Mouse (Mus musculus) forebrain, embryonic 15.5 days (tissue): ENCODE data around the gene Pde3a. TPM values are rescaled to one million over a fixed set of nuclear protein-coding genes. Genes with fewer than 3 reads are reported as not detected.

Experiments used
- ATAC-seq: fragments of 200-750 bp; cut with Nextera tagmentation; replicated peaks from 2 replicates; pipeline ENCODE4 v1.8.0; 2017; ENCODE audit warnings: mild to moderate bottlenecking, moderate TSS enrichment, moderate library complexity
- H3K27ac ChIP-seq: fragments of 300-500 bp; sonication (generic); replicated peaks from 2 replicates; pipeline ENCODE4 v1.5.1; 2015; ENCODE audit warnings: mild to moderate bottlenecking, inconsistent platforms
- H3K27me3 ChIP-seq: fragments of 300-500 bp; sonication (generic); 2 replicates; pipeline ENCODE4 v1.6.1; 2015; ENCODE audit warnings: inconsistent platforms
- H3K36me3 ChIP-seq: fragments of 300-500 bp; sonication (generic); 2 replicates; pipeline ENCODE4 v1.6.1; 2015; ENCODE audit warnings: mild to moderate bottlenecking, inconsistent platforms
- H3K4me1 ChIP-seq: fragments of 300-500 bp; sonication (generic); 2 replicates; pipeline ENCODE4 v1.6.1; 2015; ENCODE audit warnings: inconsistent platforms
- H3K4me2 ChIP-seq: fragments of 300-500 bp; sonication (generic); replicated peaks from 2 replicates; pipeline ENCODE4 v1.6.1; 2015; ENCODE audit warnings: mild to moderate bottlenecking, inconsistent platforms
- H3K4me3 ChIP-seq: fragments of 300-500 bp; sonication (generic); 2 replicates; pipeline ENCODE4 v1.5.1; 2015; ENCODE audit warnings: mild to moderate bottlenecking, inconsistent platforms
- H3K9ac ChIP-seq: fragments of 300-500 bp; sonication (generic); replicated peaks from 2 replicates; pipeline ENCODE4 v1.6.1; 2015; ENCODE audit warnings: mild to moderate bottlenecking, inconsistent platforms
- H3K9me3 ChIP-seq: fragments of 300-500 bp; sonication (generic); 2 replicates; pipeline ENCODE4 v1.6.1; 2016; ENCODE audit warnings: inconsistent platforms
- WGBS: fragments of 180-500 bp; shearing (Covaris S2); methylation state at CpG from one replicate; pipeline ENCODE4 v1.1.7; 2015; ENCODE audit warnings: mixed read lengths; 5-methylcytosine and 5-hydroxymethylcytosine counted together
- polyA plus RNA-seq: library from polyadenylated mRNA; unstranded; fragments of >200 nt; fragmentation: Nextera tagmentation; extraction: Ambion mirVana; gene quantifications from 2 replicates; pipeline ENCODE4 v1.2.1, GENCODE M21; 2015

The Pde3a gene
- polyA plus RNA-seq, 1 experiment from 2014 or later, result 1.7 TPM

- H3K9ac ChIP-seq, result no peak overlapping the region
- ATAC-seq, result no peak
- H3K27ac ChIP-seq, result no peak overlapping the region
- no peaks in the 10 kb centered on the region for H3K27me3 ChIP-seq
- 74% methylated on average over 1 of the region's 1 CpGs for WGBS
- H3K4me1 ChIP-seq, result no peaks in the 10 kb centered on the region
- H3K4me3 ChIP-seq, result no peak overlapping the region
- H3K36me3 ChIP-seq, result no peaks in the 10 kb centered on the region
- H3K9me3 ChIP-seq, result no peaks in the 10 kb centered on the region
- H3K4me2 ChIP-seq, result no peak overlapping the region
These were observed 86.8 kb downstream of the Pde3a start for GRCm38 (mm10) chr6:141335878-141336277.

GRCm38 (mm10) chr6:141336438-141336837, 87.4 kb downstream of the Pde3a start:
- H3K9me3 ChIP-seq, result no peaks in the 10 kb centered on the region
- ATAC-seq, result no peak
- H3K4me1 ChIP-seq, result no peaks in the 10 kb centered on the region
- WGBS, result 84% methylated on average over 4 of the region's 4 CpGs
- no peak overlapping the region for H3K4me3 ChIP-seq
- no peak overlapping the region for H3K9ac ChIP-seq
- H3K27me3 ChIP-seq, result no peaks in the 10 kb centered on the region
- H3K4me2 ChIP-seq, result no peak overlapping the region
- H3K36me3 ChIP-seq, result no peaks in the 10 kb centered on the region
- H3K27ac ChIP-seq, result no peak overlapping the region

- H3K4me3 ChIP-seq, result no peak overlapping the region
- ATAC-seq, result no peak
- H3K9me3 ChIP-seq, result no peaks in the 10 kb centered on the region
- no peak overlapping the region for H3K4me2 ChIP-seq
- no peaks in the 10 kb centered on the region for H3K27me3 ChIP-seq
- H3K27ac ChIP-seq, result no peak overlapping the region
- 56% methylated on average over 8 of the region's 8 CpGs for WGBS
- H3K9ac ChIP-seq, result no peak overlapping the region
- H3K4me1 ChIP-seq, result no peaks in the 10 kb centered on the region
- no peaks in the 10 kb centered on the region for H3K36me3 ChIP-seq
These were observed 88.6 kb downstream of the Pde3a start for GRCm38 (mm10) chr6:141337673-141338072.

- no peak for ATAC-seq
- Histone ChIP-seq H3K27me3 (no peaks in the 10 kb centered on the region), H3K4me1 (no peaks in the 10 kb centered on the region), H3K4me3 (no peak overlapping the region), H3K9me3 (no peaks in the 10 kb centered on the region), H3K36me3 (no peaks in the 10 kb centered on the region), H3K27ac (no peak overlapping the region), H3K4me2 (no peak overlapping the region), H3K9ac (no peak overlapping the region)
- 82% methylated on average over 2 of the region's 2 CpGs for WGBS
These were observed 92.3 kb downstream of the Pde3a start for GRCm38 (mm10) chr6:141341385-141341784.

- H3K36me3 ChIP-seq, result no peaks in the 10 kb centered on the region
- no peak overlapping the region for H3K9ac ChIP-seq
- H3K27ac ChIP-seq, result no peak overlapping the region
- no peak overlapping the region for H3K4me2 ChIP-seq
- no peaks in the 10 kb centered on the region for H3K9me3 ChIP-seq
- no peaks in the 10 kb centered on the region for H3K27me3 ChIP-seq
- no peak overlapping the region for H3K4me3 ChIP-seq
- no peak for ATAC-seq
- 83% methylated on average over 4 of the region's 4 CpGs for WGBS
- H3K4me1 ChIP-seq, result no peaks in the 10 kb centered on the region
These were observed 98.8 kb downstream of the Pde3a start for GRCm38 (mm10) chr6:141347870-141348269.

- ATAC-seq, result no peak
- no peak overlapping the region for H3K9ac ChIP-seq
- no peaks in the 10 kb centered on the region for H3K27me3 ChIP-seq
- no peaks in the 10 kb centered on the region for H3K9me3 ChIP-seq
- no peaks in the 10 kb centered on the region for H3K4me1 ChIP-seq
- no peak overlapping the region for H3K27ac ChIP-seq
- H3K36me3 ChIP-seq, result no peaks in the 10 kb centered on the region
- WGBS, result 88% methylated on average over 9 of the region's 9 CpGs
- no peak overlapping the region for H3K4me3 ChIP-seq
- H3K4me2 ChIP-seq, result no peak overlapping the region
These were observed 99.5 kb downstream of the Pde3a start for GRCm38 (mm10) chr6:141348542-141348941.

GRCm38 (mm10) chr6:141350261-141350660, 101.2 kb downstream of the Pde3a start:
- no peak for ATAC-seq
- Histone ChIP-seq H3K36me3 (no peaks in the 10 kb centered on the region), H3K9ac (no peak overlapping the region), H3K4me1 (no peaks in the 10 kb centered on the region), H3K27ac (no peak overlapping the region), H3K4me2 (no peak overlapping the region), H3K9me3 (no peaks in the 10 kb centered on the region), H3K4me3 (no peak overlapping the region), H3K27me3 (no peaks in the 10 kb centered on the region)
- 90% methylated on average over 5 of the region's 5 CpGs for WGBS

GRCm38 (mm10) chr6:141352277-141352676, 103.2 kb downstream of the Pde3a start:
- Histone ChIP-seq H3K9me3 (no peaks in the 10 kb centered on the region), H3K27me3 (no peaks in the 10 kb centered on the region), H3K27ac (no peak overlapping the region), H3K4me2 (no peak overlapping the region), H3K36me3 (no peaks in the 10 kb centered on the region), H3K4me1 (no peaks in the 10 kb centered on the region), H3K4me3 (no peak overlapping the region), H3K9ac (no peak overlapping the region)
- 41% methylated on average over 6 of the region's 6 CpGs for WGBS
- ATAC-seq, result no peak

GRCm38 (mm10) chr6:141363664-141364063, 114.6 kb downstream of the Pde3a start:
- no peaks in the 10 kb centered on the region for H3K4me1 ChIP-seq
- no peaks in the 10 kb centered on the region for H3K27me3 ChIP-seq
- no peak overlapping the region for H3K27ac ChIP-seq
- no peaks in the 10 kb centered on the region for H3K9me3 ChIP-seq
- no peak for ATAC-seq
- H3K4me2 ChIP-seq, result no peak overlapping the region
- no peaks in the 10 kb centered on the region for H3K36me3 ChIP-seq
- no peak overlapping the region for H3K4me3 ChIP-seq
- H3K9ac ChIP-seq, result no peak overlapping the region
- WGBS, result 99% methylated on average over 3 of the region's 3 CpGs

GRCm38 (mm10) chr6:141367037-141367436, 118.0 kb downstream of the Pde3a start:
- Histone ChIP-seq H3K27ac (no peak overlapping the region), H3K4me1 (no peaks in the 10 kb centered on the region), H3K9me3 (no peaks in the 10 kb centered on the region), H3K27me3 (no peaks in the 10 kb centered on the region), H3K4me3 (no peak overlapping the region), H3K9ac (no peak overlapping the region), H3K4me2 (no peak overlapping the region), H3K36me3 (no peaks in the 10 kb centered on the region)
- WGBS, result 65% methylated on average over 5 of the region's 5 CpGs
- no peak for ATAC-seq

- Histone ChIP-seq H3K4me2 (no peak overlapping the region), H3K36me3 (no peaks in the 10 kb centered on the region), H3K4me3 (no peak overlapping the region), H3K27ac (no peak overlapping the region), H3K9ac (no peak overlapping the region), H3K4me1 (no peaks in the 10 kb centered on the region), H3K27me3 (no peaks in the 10 kb centered on the region), H3K9me3 (no peaks in the 10 kb centered on the region)
- no peak for ATAC-seq
- 55% methylated on average over 2 of the region's 2 CpGs for WGBS
These were observed 123.6 kb downstream of the Pde3a start for GRCm38 (mm10) chr6:141372697-141373096.

GRCm38 (mm10) chr6:141374469-141375057, 125.5 kb downstream of the Pde3a start:
- H3K4me1 ChIP-seq, result no peaks in the 10 kb centered on the region
- 49% methylated on average over 2 of the region's 2 CpGs for WGBS
- H3K4me3 ChIP-seq, result no peak overlapping the region
- no peak overlapping the region for H3K9ac ChIP-seq
- no peaks in the 10 kb centered on the region for H3K36me3 ChIP-seq
- H3K27ac ChIP-seq, result no peak overlapping the region
- H3K27me3 ChIP-seq, result no peaks in the 10 kb centered on the region
- ATAC-seq, result 0 out of 2 replicates have a peak, but pooled peaks have one; percentile 55
- H3K4me2 ChIP-seq, result no peak overlapping the region
- H3K9me3 ChIP-seq, result no peaks in the 10 kb centered on the region

GRCm38 (mm10) chr6:141375155-141375554, 126.1 kb downstream of the Pde3a start:
- H3K27me3 ChIP-seq, result no peaks in the 10 kb centered on the region
- ATAC-seq, result no peak
- H3K4me2 ChIP-seq, result no peak overlapping the region
- no peak overlapping the region for H3K27ac ChIP-seq
- H3K9ac ChIP-seq, result no peak overlapping the region
- H3K4me1 ChIP-seq, result no peaks in the 10 kb centered on the region
- no peak overlapping the region for H3K4me3 ChIP-seq
- no peaks in the 10 kb centered on the region for H3K9me3 ChIP-seq
- WGBS, result 66% methylated on average over 4 of the region's 4 CpGs
- H3K36me3 ChIP-seq, result no peaks in the 10 kb centered on the region
